Mouse (Mus musculus) neural tube, embryonic 11.5 days (tissue): Measurements from ENCODE around the gene Cpeb3. TPM values are rescaled to one million over a fixed set of nuclear protein-coding genes. Genes with fewer than 3 reads are reported as not detected.

Experiments used
- ATAC-seq: fragments of 200-750 bp; cut with Nextera tagmentation; 2 replicates; pipeline ENCODE4 v1.8.0; 2017; ENCODE audit warnings: moderate number of reproducible peaks, mild to moderate bottlenecking, moderate TSS enrichment, moderate library complexity; ENCODE audit not compliant: insufficient read depth, low FRiP score, low TSS enrichment
- DNase-seq: peaks from one replicate; pipeline ENCODE4 v3.0.0-alpha.2; 2015; ENCODE audit warnings: low spot score
- H3K27ac ChIP-seq: fragments of 300-500 bp; sonication (generic); 2 replicates; pipeline ENCODE4 v1.5.1; 2014; ENCODE audit warnings: low read depth, mild to moderate bottlenecking, low read length
- H3K27me3 ChIP-seq: fragments of 300-500 bp; sonication (generic); 2 replicates; pipeline ENCODE4 v1.6.1; 2014; ENCODE audit warnings: mild to moderate bottlenecking, low read length, mixed read lengths; ENCODE audit not compliant: control insufficient read depth, insufficient read depth
- H3K36me3 ChIP-seq: fragments of 300-500 bp; sonication (generic); 2 replicates; pipeline ENCODE4 v1.6.1; 2014; ENCODE audit warnings: mild to moderate bottlenecking, low read length, moderate library complexity, mixed read lengths; ENCODE audit not compliant: control insufficient read depth, insufficient read depth
- H3K4me1 ChIP-seq: fragments of 300-500 bp; sonication (generic); 2 replicates; pipeline ENCODE4 v1.6.1; 2014; ENCODE audit warnings: low read length, mixed read lengths; ENCODE audit not compliant: control insufficient read depth, insufficient read depth
- H3K4me2 ChIP-seq: fragments of 300-500 bp; sonication (generic); 2 replicates; pipeline ENCODE4 v1.6.1; 2014; ENCODE audit warnings: low read depth, mild to moderate bottlenecking, moderate library complexity
- H3K4me3 ChIP-seq: fragments of 300-500 bp; sonication (generic); 2 replicates; pipeline ENCODE4 v1.5.1; 2014; ENCODE audit warnings: low read depth, low read length
- H3K9ac ChIP-seq: fragments of 300-500 bp; sonication (generic); 2 replicates; pipeline ENCODE4 v1.6.1; 2014; ENCODE audit warnings: mild to moderate bottlenecking, low read length
- H3K9me3 ChIP-seq: fragments of 300-500 bp; sonication (generic); 2 replicates; pipeline ENCODE4 v1.6.1; 2016; ENCODE audit warnings: low read length; ENCODE audit not compliant: control insufficient read depth
- WGBS: fragments of 180-500 bp; shearing (Covaris S2); extraction: QIAGEN DNeasy Blood & Tissue Kit; methylation state at CpG from one replicate; pipeline ENCODE4 v1.1.7; 2014; 5-methylcytosine and 5-hydroxymethylcytosine counted together
- polyA plus RNA-seq: library from polyadenylated mRNA; unstranded; fragments of >200 nt; fragmentation: Nextera tagmentation; extraction: Ambion mirVana; gene quantifications from 2 replicates; pipeline ENCODE4 v1.2.1, GENCODE M21; 2014

Gene Cpeb3
- polyA plus RNA-seq, 1 experiment from 2014 or later = 4.3 TPM

- no peak overlapping the region for H3K9ac ChIP-seq
- no peak overlapping the region for H3K4me2 ChIP-seq
- ATAC-seq (no peak), DNase-seq (no peak)
- H3K4me3 ChIP-seq = no peak overlapping the region
- H3K9me3 ChIP-seq = no peaks in the 10 kb centered on the region
- no peaks in the 10 kb centered on the region for H3K36me3 ChIP-seq
- H3K27me3 ChIP-seq = no peaks in the 10 kb centered on the region
- no peaks in the 10 kb centered on the region for H3K4me1 ChIP-seq
- H3K27ac ChIP-seq = no peak overlapping the region
- WGBS = 61% methylated on average over 2 of the region's 2 CpGs
Observed at GRCm38 (mm10) chr19:37119281-37119680, 89.1 kb downstream of the Cpeb3 start.

DNA sequence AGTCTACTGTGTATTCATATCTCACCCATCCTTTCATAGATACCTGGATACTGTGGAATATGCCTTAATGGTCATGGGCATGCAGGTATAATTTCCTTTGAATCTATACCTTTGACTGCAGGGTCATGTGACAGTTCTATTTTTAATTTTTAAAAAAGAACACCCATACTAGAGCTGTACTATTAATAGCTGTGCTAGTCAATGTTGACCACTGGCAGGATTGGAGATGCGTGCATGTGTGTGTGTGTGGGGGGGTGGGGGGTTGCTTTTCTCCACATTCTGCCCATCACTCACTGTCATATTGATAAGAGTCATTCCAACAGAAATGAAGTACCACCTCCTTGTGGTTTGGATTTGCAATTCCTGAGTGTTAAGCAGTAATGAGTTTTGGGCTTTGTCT lies 92.6 kb downstream of the Cpeb3 start:
- Histone ChIP-seq H3K4me2 (no peak overlapping the region), H3K4me1 (no peaks in the 10 kb centered on the region), H3K9ac (no peak overlapping the region), H3K36me3 (no peaks in the 10 kb centered on the region), H3K27me3 (no peaks in the 10 kb centered on the region), H3K4me3 (no peak overlapping the region), H3K27ac (no peak overlapping the region), H3K9me3 (no peaks in the 10 kb centered on the region)
- WGBS = 96% methylated on average over 1 of the region's 1 CpGs
- no peak for DNase-seq
- ATAC-seq = no peak

- no peak overlapping the region for H3K9ac ChIP-seq
- ATAC-seq = no peak
- no peaks in the 10 kb centered on the region for H3K27me3 ChIP-seq
- H3K4me2 ChIP-seq = no peak overlapping the region
- no peaks in the 10 kb centered on the region for H3K36me3 ChIP-seq
- WGBS = 86% methylated on average over 8 of the region's 8 CpGs
- no peak for DNase-seq
- H3K27ac ChIP-seq = no peak overlapping the region
- H3K9me3 ChIP-seq = no peaks in the 10 kb centered on the region
- H3K4me3 ChIP-seq = no peak overlapping the region
- no peaks in the 10 kb centered on the region for H3K4me1 ChIP-seq
Observed at GRCm38 (mm10) chr19:37115374-37115773, 93.0 kb downstream of the Cpeb3 start.

DNA sequence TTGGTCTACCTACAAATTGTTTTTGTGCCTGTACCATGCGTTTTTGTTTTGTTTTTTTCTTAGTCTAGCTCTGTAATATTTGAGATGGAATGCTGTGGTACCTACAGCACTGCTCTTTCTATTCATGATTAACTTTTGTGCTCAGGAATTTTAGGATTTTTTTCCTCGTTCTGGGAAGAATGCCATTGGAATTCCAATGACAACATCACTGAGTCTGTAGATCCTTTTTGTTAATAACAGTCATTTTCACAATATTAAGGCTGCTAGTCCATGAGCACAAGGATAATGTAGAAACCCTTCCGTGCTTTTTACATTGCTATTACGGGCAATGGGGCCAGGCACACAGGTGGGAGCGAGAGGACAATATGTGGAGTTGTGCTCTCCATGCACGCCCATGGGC lies 96.6 kb downstream of the Cpeb3 start:
- H3K4me3 ChIP-seq = no peak overlapping the region
- H3K4me2 ChIP-seq = no peak overlapping the region
- no peak overlapping the region for H3K9ac ChIP-seq
- H3K27me3 ChIP-seq = no peaks in the 10 kb centered on the region
- no peaks in the 10 kb centered on the region for H3K4me1 ChIP-seq
- ATAC-seq = no peak
- no peak for DNase-seq
- no peak overlapping the region for H3K27ac ChIP-seq
- 94% methylated on average over 6 of the region's 6 CpGs for WGBS
- no peaks in the 10 kb centered on the region for H3K36me3 ChIP-seq
- no peaks in the 10 kb centered on the region for H3K9me3 ChIP-seq

DNA sequence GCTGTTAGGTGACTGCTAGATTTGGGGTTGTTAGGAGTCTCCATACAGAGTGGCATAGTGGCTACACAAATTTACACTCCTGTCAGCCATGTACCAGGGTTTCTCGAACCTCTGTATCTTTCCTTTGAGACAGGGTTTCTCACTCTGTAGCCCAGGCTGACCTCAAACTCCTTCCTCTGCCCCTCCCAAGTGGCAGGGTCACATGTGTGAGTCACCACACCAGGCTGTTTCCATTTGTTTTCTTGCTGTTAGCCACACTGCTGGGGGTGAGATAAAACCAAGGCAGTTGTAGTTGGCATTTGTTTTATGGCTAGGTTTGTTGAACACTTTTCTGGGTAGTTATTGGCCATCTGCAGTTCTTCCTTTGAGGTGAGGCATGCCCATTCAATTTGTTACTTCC lies 97.9 kb downstream of the Cpeb3 start:
- no peak overlapping the region for H3K27ac ChIP-seq
- no peak for DNase-seq
- no peak overlapping the region for H3K4me2 ChIP-seq
- no peak overlapping the region for H3K9ac ChIP-seq
- H3K36me3 ChIP-seq = no peaks in the 10 kb centered on the region
- H3K4me3 ChIP-seq = no peak overlapping the region
- ATAC-seq = no peak
- H3K9me3 ChIP-seq = no peaks in the 10 kb centered on the region
- no peaks in the 10 kb centered on the region for H3K27me3 ChIP-seq
- 85% methylated on average over 1 of the region's 1 CpGs for WGBS
- no peaks in the 10 kb centered on the region for H3K4me1 ChIP-seq

DNA sequence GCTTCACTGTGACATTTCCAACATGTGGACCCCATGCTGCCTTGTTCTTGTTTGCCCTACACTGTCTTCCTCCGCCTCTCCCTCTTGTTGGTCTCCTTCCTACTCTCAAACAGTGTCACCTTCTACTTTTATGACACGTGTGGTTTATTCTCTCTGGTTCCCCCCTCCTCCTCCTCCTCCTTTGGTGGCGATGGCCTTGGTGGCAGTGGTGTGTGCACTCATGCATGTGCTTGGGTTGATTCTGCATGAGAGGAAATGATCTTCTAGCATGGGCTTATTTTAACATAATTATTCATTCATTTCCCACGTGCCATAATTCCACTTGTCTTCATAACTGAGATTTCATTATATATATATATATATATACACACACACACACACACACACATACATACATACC lies 98.5 kb downstream of the Cpeb3 start:
- WGBS = 68% methylated on average over 4 of the region's 4 CpGs

DNA sequence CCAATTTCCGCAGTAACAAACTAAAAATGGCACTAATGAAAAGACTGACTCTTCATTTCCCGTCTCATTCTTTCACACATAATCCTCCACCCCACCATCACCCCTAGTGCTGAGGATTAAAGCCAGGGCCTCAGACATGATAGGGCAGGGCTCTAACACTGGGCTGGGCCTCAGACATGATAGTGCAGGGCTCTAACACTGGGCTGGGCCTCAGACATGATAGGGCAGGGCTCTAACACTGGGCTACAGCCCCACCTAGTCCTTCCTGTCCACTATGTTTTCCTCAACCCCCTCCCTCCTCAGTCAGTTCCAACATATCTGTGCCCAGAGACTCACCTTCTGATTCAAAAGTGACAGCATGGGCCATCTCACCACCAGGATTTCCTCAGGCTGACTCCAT lies 107.7 kb downstream of the Cpeb3 start:
- 92% methylated on average over 2 of the region's 2 CpGs for WGBS
- no peak for DNase-seq

More for the DNA sequence above, 98.5 kb downstream of the Cpeb3 start:
- Histone ChIP-seq H3K4me3 (no peak overlapping the region), H3K27ac (no peak overlapping the region), H3K4me1 (no peaks in the 10 kb centered on the region), H3K9me3 (no peaks in the 10 kb centered on the region), H3K9ac (no peak overlapping the region), H3K4me2 (no peak overlapping the region), H3K36me3 (no peaks in the 10 kb centered on the region), H3K27me3 (no peaks in the 10 kb centered on the region)
- no peak for DNase-seq
- ATAC-seq = no peak

DNA sequence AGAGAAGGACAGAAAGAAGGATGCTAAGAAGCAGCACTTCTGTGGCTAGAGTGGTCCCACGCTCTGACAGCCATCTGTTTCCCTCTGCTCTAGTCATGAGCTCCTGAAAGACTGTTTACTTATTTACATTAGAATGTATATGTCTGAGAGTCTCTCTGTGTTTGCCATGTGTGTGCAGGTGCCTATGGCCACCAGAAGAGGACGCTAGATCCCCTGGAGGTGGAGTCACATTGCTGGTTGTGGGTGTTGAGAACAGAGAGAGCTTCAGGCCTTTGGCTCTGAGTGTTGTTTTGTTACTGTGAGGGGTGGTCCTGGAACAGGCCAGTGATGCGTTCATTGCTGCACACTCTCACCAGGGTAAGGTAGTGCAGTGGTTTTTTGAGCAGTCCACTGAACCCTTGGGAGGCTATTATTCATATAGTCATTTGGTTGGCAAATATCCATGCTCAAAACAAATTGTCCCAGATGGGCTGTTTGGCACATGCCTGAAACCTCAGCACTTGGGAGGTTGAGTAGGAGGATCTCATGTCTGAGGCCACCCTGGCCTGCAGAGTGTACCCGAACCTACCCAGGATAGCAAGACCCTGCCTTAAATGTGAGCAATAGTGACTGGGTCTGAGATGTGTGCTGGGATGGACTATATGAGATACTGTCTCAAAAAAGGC lies 112.6 kb downstream of the Cpeb3 start:
- ATAC-seq (no peak), DNase-seq (no peak)
- H3K4me1 ChIP-seq = no peaks in the 10 kb centered on the region
- H3K9me3 ChIP-seq = no peaks in the 10 kb centered on the region
- H3K27me3 ChIP-seq = no peaks in the 10 kb centered on the region
- no peak overlapping the region for H3K27ac ChIP-seq
- H3K9ac ChIP-seq = no peak overlapping the region
- 85% methylated on average over 4 of the region's 4 CpGs for WGBS
- no peak overlapping the region for H3K4me2 ChIP-seq
- no peak overlapping the region for H3K4me3 ChIP-seq
- no peaks in the 10 kb centered on the region for H3K36me3 ChIP-seq

More for the DNA sequence above, 107.7 kb downstream of the Cpeb3 start:
- no peaks in the 10 kb centered on the region for H3K27me3 ChIP-seq
- H3K9me3 ChIP-seq = no peaks in the 10 kb centered on the region
- H3K36me3 ChIP-seq = no peaks in the 10 kb centered on the region
- no peaks in the 10 kb centered on the region for H3K4me1 ChIP-seq
- no peak overlapping the region for H3K9ac ChIP-seq
- no peak for ATAC-seq
- no peak overlapping the region for H3K4me2 ChIP-seq
- H3K4me3 ChIP-seq = no peak overlapping the region
- H3K27ac ChIP-seq = no peak overlapping the region

- DNase-seq = no peak
- H3K4me1 ChIP-seq = peaks cover 2% of the 10 kb centered on the region; the same call in 1 of the 2 replicates
- H3K4me3 ChIP-seq = no peak overlapping the region
- no peaks in the 10 kb centered on the region for H3K36me3 ChIP-seq
- H3K27ac ChIP-seq = no peak overlapping the region
- H3K27me3 ChIP-seq = no peaks in the 10 kb centered on the region
- ATAC-seq = no peak
- no peaks in the 10 kb centered on the region for H3K9me3 ChIP-seq
- no peak overlapping the region for H3K9ac ChIP-seq
- no peak overlapping the region for H3K4me2 ChIP-seq
- 91% methylated on average over 3 of the region's 3 CpGs for WGBS
Observed at GRCm38 (mm10) chr19:37093181-37093580, 115.2 kb downstream of the Cpeb3 start.
